Mouse (Mus musculus) intestine, embryonic 15.5 days (tissue): ENCODE results near the gene Zfp354c. TPM values are rescaled to one million over a fixed set of nuclear protein-coding genes. Genes with fewer than 3 reads are reported as not detected.

Experiments
- ATAC-seq: fragments of 200-750 bp; cut with Nextera tagmentation; 2 replicates; pipeline ENCODE4 v1.8.0; 2017; ENCODE audit warnings: moderate TSS enrichment, moderate library complexity
- H3K27ac ChIP-seq: fragments of 300-500 bp; sonication (generic); 2 replicates; pipeline ENCODE4 v1.5.1; 2015; ENCODE audit warnings: mild to moderate bottlenecking, inconsistent platforms
- H3K27me3 ChIP-seq: fragments of 300-500 bp; sonication (generic); replicated peaks from 2 replicates; pipeline ENCODE4 v1.6.1; 2015; ENCODE audit warnings: inconsistent platforms
- H3K36me3 ChIP-seq: fragments of 300-500 bp; sonication (generic); 2 replicates; pipeline ENCODE4 v1.6.1; 2015; ENCODE audit warnings: inconsistent platforms
- H3K4me1 ChIP-seq: fragments of 300-500 bp; sonication (generic); replicated peaks from 2 replicates; pipeline ENCODE4 v1.6.1; 2015; ENCODE audit warnings: inconsistent platforms
- H3K4me2 ChIP-seq: fragments of 300-500 bp; sonication (generic); replicated peaks from 2 replicates; pipeline ENCODE4 v1.6.1; 2015; ENCODE audit warnings: mild to moderate bottlenecking, inconsistent platforms
- H3K4me3 ChIP-seq: fragments of 300-500 bp; sonication (generic); replicated peaks from 2 replicates; pipeline ENCODE4 v1.5.1; 2015; ENCODE audit warnings: inconsistent platforms
- H3K9ac ChIP-seq: fragments of 300-500 bp; sonication (generic); 2 replicates; pipeline ENCODE4 v1.6.1; 2015; ENCODE audit warnings: inconsistent platforms
- H3K9me3 ChIP-seq: fragments of 300-500 bp; sonication (generic); 2 replicates; pipeline ENCODE4 v1.6.1; 2016; ENCODE audit warnings: inconsistent platforms
- WGBS: fragments of 180-500 bp; shearing (Covaris S2); methylation state at CpG from one replicate; pipeline ENCODE4 v1.1.7; 2015; 5-methylcytosine and 5-hydroxymethylcytosine counted together
- polyA plus RNA-seq: library from polyadenylated mRNA; unstranded; fragments of >200 nt; fragmentation: Nextera tagmentation; extraction: Ambion mirVana; gene quantifications from 2 replicates; pipeline ENCODE4 v1.2.1, GENCODE M21; 2015

Zfp354c gene
- polyA plus RNA-seq, 1 experiment from 2014 or later: 16.3 TPM

- H3K27ac ChIP-seq: no peak overlapping the region
- H3K4me1 ChIP-seq: no peaks in the 10 kb centered on the region
- no peaks in the 10 kb centered on the region for H3K27me3 ChIP-seq
- H3K4me2 ChIP-seq: no peak overlapping the region
- no peak for ATAC-seq
- no peaks in the 10 kb centered on the region for H3K9me3 ChIP-seq
- H3K4me3 ChIP-seq: no peak overlapping the region
- H3K9ac ChIP-seq: no peak overlapping the region
- H3K36me3 ChIP-seq: no peaks in the 10 kb centered on the region
Observed at GRCm38 (mm10) chr11:50798836-50799235, 28.7 kb downstream of the Zfp354c start.

GRCm38 (mm10) chr11:50797674-50798073 is 29.9 kb downstream of the Zfp354c start:
- no peaks in the 10 kb centered on the region for H3K36me3 ChIP-seq
- H3K9ac ChIP-seq: no peak overlapping the region
- H3K4me3 ChIP-seq: no peak overlapping the region
- no peak for ATAC-seq
- H3K27ac ChIP-seq: no peak overlapping the region
- no peaks in the 10 kb centered on the region for H3K4me1 ChIP-seq
- H3K9me3 ChIP-seq: no peaks in the 10 kb centered on the region
- H3K27me3 ChIP-seq: no peaks in the 10 kb centered on the region
- H3K4me2 ChIP-seq: no peak overlapping the region
- WGBS: 67% methylated on average over 11 of the region's 11 CpGs

- no peak overlapping the region for H3K4me3 ChIP-seq
- no peaks in the 10 kb centered on the region for H3K36me3 ChIP-seq
- ATAC-seq: no peak
- no peak overlapping the region for H3K4me2 ChIP-seq
- no peak overlapping the region for H3K9ac ChIP-seq
- WGBS: 94% methylated on average over 1 of the region's 1 CpGs
- H3K27ac ChIP-seq: no peak overlapping the region
- H3K9me3 ChIP-seq: no peaks in the 10 kb centered on the region
- H3K4me1 ChIP-seq: peaks cover 5% of the 10 kb centered on the region; the same call in 1 of the 2 replicates
- no peaks in the 10 kb centered on the region for H3K27me3 ChIP-seq
Observed at GRCm38 (mm10) chr11:50771006-50771405, 56.5 kb downstream of the Zfp354c start.

- Histone ChIP-seq H3K9me3 (no peaks in the 10 kb centered on the region), H3K4me3 (peak overlapping the region; percentile 17), H3K36me3 (no peaks in the 10 kb centered on the region), H3K27me3 (no peaks in the 10 kb centered on the region), H3K27ac (no peak overlapping the region), H3K4me1 (peaks cover 5% of the 10 kb centered on the region; the same call in 1 of the 2 replicates), H3K4me2 (peak overlapping the region; percentile 61), H3K9ac (no peak overlapping the region)
- peak; percentile 92 for ATAC-seq
- 11% methylated on average over 14 of the region's 14 CpGs for WGBS
Observed at GRCm38 (mm10) chr11:50768995-50769749, 58.4 kb downstream of the Zfp354c start.

- Histone ChIP-seq H3K36me3 (no peaks in the 10 kb centered on the region), H3K4me2 (no peak overlapping the region), H3K9ac (no peak overlapping the region), H3K4me3 (no peak overlapping the region), H3K9me3 (no peaks in the 10 kb centered on the region), H3K4me1 (peaks cover 5% of the 10 kb centered on the region; the same call in 1 of the 2 replicates), H3K27ac (no peak overlapping the region), H3K27me3 (no peaks in the 10 kb centered on the region)
- WGBS: 25% methylated on average over 4 of the region's 4 CpGs
- no peak for ATAC-seq
Observed at GRCm38 (mm10) chr11:50767039-50767438, 60.5 kb downstream of the Zfp354c start.

GRCm38 (mm10) chr11:50766461-50766860 is 61.1 kb downstream of the Zfp354c start:
- Histone ChIP-seq H3K4me1 (peaks cover 5% of the 10 kb centered on the region; the same call in 1 of the 2 replicates), H3K9ac (no peak overlapping the region), H3K4me2 (no peak overlapping the region), H3K9me3 (no peaks in the 10 kb centered on the region), H3K4me3 (no peak overlapping the region), H3K27ac (no peak overlapping the region), H3K27me3 (no peaks in the 10 kb centered on the region), H3K36me3 (no peaks in the 10 kb centered on the region)
- ATAC-seq: no peak
- 82% methylated on average over 7 of the region's 7 CpGs for WGBS

Other genes starting within 250 kb of the Zfp354c start
- gene Adamts2, start 225.6 kb downstream of the Zfp354c start, polyA plus RNA-seq: 8.5 and 9.0 TPM in 2 replicates
- gene Zfp879, start 13.8 kb upstream of the Zfp354c start, polyA plus RNA-seq: 0.33 and 0.44 TPM in 2 replicates
- 0.06 TPM in 1 of 2 replicates, not detected in the other for gene Grm6, start 23.0 kb upstream of the Zfp354c start, polyA plus RNA-seq
- 5.1 and 5.2 TPM in 2 replicates for gene Zfp454, start 59.9 kb upstream of the Zfp354c start, polyA plus RNA-seq
- gene Zfp2, start 88.4 kb upstream of the Zfp354c start, polyA plus RNA-seq: 9.1 and 9.8 TPM in 2 replicates
- 0.71 and 1.2 TPM in 2 replicates for gene Zfp354b, start 103.9 kb upstream of the Zfp354c start, polyA plus RNA-seq
- not detected in 2 replicates for gene 4933414I15Rik, start 116.0 kb upstream of the Zfp354c start, polyA plus RNA-seq
- gene Prop1, start 126.0 kb upstream of the Zfp354c start, polyA plus RNA-seq: not detected in 2 replicates
- not detected in 2 replicates for gene Olfr1378, start 138.8 kb upstream of the Zfp354c start, polyA plus RNA-seq
- not detected in 2 replicates for gene Olfr1377, start 154.2 kb upstream of the Zfp354c start, polyA plus RNA-seq
- gene Olfr51, start 175.9 kb upstream of the Zfp354c start, polyA plus RNA-seq: not detected in 2 replicates
- gene Olfr54, start 186.5 kb upstream of the Zfp354c start, polyA plus RNA-seq: not detected in 2 replicates
- gene Olfr1375, start 220.4 kb upstream of the Zfp354c start, polyA plus RNA-seq: not detected in 2 replicates
- gene Zfp354a, start 231.5 kb upstream of the Zfp354c start, polyA plus RNA-seq: 6.7 and 7.4 TPM in 2 replicates